Mouse (Mus musculus) kidney, adult 2 months (tissue): ENCODE measurements around the gene Vmn1r69.

Experiments
- CTCF ChIP-seq: fragments of 200-500 bp; conservative IDR thresholded peaks from 2 replicates; pipeline ENCODE4 v1.5.1; 2011; ENCODE audit warnings: low read depth, mild to moderate bottlenecking, control low read depth, low read length, moderate library complexity, mixed read lengths; ENCODE audit not compliant: insufficient read depth, insufficient read length
- POLR2A ChIP-seq: fragments of 200-500 bp; IDR thresholded peaks from one replicate; pipeline ENCODE4 v1.6.1; 2011; ENCODE audit warnings: low read depth, low read length, control low read depth

DNA sequence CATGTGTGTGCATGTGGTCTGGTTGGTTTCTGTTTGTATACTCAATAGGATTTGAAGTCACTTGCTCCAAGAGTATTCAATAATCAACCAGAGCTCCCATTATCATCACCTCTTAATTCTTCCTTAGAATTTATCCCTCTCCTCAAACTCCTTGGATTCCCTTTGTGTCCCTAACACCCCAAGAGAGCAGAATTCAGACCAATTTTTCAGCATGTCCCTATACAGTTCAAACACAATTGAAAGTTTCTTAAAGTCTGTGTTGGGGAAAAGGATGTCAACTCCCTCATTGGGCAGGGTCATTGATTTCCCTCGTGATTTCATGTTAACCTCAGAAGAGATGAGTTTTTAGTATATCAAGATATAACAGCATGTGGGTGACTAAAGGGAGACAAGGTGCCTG is 17.8 kb upstream of the Vmn1r69 start, which contains the start of gene Vmn1r70:
- TF ChIP-seq CTCF (no peak), POLR2A (no peak)
